Mouse (Mus musculus): ENCODE data around the gene Rai14.

The Rai14 gene

DNA sequence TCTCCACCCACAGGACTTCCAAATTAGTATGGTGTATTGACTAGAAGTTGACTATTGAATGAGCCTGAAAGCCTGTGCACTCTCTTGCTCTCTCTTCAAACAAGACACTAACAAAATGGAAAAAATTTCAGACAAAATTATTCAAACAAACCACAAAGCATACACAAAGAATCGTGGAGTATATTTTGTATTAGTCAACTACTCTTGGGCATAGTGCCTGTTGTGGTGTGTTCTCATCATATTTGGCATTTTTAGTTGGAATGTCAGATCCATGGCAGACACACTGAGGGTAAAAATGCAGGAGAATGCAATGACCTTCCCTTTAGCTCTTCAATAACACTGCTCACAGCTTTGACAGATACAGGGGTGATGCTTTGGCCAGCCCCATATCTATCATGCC, 188.5 kb downstream of the Rai14 start:
- DNase-seq, result no peak

Measured in cerebellum, postnatal 14 days (tissue).